Mouse (Mus musculus) gastrocnemius, adult 18-20 months (tissue): ENCODE data around the gene Sec14l4. TPM values are rescaled to one million over a fixed set of nuclear protein-coding genes. Genes with fewer than 3 reads are reported as not detected.

Experiments
- DNase-seq: peaks from one replicate; pipeline ENCODE4 v3.0.0; 2021; ENCODE audit warnings: low spot score
- total RNA-seq, 2 experiments: library from RNA; stranded (reverse); gene quantifications; 2 replicates each; pipeline ENCODE4 v1.2.3; 2021

Sec14l4 gene
- total RNA-seq, 2 experiments from 2014 or later = not detected

DNA sequence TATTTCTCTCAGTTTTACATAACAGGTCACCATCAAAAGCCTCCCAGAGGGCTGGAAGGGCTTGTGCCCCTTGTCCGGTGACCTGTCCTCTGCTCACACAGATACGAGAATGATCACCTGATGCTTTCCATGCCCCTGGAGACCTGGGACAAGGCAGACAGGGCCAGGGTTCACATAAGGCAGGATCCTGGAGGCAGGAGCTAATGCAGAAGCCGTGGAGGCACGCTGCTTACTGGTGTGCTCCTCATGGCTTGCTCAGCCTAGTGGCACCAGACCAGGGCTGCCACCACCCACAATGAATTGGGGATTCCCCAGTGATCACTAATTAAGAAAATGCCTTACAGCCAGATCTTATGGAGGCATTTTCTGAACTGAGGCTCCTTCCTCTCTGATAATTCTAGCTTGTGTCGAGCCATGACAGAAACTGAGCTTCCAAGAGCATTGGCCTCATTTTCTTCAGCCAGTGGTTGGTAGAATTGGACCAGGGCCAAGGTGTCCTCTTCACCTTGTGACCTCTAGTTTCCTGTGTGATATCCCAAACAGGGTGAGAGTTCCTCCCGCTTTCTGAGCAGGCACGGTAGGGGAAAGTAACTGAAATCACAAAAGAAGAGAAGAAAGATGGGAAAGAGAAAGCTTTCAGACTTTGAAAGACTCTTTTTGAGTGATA lies 47.1 kb downstream of the Sec14l4 start:
- DNase-seq = no peak

- DNase-seq = peak; percentile 35
Measured at GRCm38 (mm10) chr11:4080219-4080618, 49.0 kb downstream of the Sec14l4 start.

GRCm38 (mm10) chr11:4083316-4084078 lies 52.2 kb downstream of the Sec14l4 start:
- peak; percentile 65 for DNase-seq

DNA sequence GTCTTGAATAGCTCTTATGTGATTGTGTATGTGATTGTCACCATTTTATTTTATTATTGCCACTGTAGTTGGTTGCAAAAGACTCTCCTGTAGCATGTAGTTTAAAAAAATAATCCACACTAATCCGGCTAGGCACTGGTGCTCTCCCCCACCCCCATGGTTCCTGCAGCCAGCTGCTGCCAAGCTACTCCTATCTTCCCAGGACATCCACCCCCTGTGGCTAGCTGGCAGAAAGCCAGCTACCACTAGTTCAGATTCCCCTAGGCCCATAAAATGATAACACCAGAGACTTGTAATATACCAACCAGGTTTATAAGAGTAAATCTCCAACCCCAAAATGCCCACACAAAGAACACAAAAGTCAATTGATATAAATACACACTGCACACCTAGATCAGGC lies 55.0 kb downstream of the Sec14l4 start:
- DNase-seq = no peak

DNA sequence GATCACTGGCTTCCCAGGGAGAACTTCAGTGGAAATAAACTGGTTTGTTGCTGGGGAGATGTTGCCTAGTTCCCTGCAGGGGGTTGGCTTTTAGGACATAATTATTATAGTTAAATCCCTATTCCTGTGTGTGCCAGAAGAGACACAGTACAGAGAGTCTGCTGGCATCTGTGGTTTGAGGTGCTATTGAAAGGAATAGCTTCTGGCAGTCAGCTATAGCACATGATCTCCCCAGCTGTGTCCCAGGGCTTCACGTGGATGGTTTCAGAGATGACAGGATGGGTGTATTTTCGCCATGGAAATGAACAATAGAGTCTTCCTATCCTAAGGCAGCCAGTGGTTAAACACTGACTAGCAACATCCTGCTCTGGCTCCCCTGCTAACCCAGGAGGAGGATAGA lies 56.0 kb downstream of the Sec14l4 start:
- no peak for DNase-seq

DNA sequence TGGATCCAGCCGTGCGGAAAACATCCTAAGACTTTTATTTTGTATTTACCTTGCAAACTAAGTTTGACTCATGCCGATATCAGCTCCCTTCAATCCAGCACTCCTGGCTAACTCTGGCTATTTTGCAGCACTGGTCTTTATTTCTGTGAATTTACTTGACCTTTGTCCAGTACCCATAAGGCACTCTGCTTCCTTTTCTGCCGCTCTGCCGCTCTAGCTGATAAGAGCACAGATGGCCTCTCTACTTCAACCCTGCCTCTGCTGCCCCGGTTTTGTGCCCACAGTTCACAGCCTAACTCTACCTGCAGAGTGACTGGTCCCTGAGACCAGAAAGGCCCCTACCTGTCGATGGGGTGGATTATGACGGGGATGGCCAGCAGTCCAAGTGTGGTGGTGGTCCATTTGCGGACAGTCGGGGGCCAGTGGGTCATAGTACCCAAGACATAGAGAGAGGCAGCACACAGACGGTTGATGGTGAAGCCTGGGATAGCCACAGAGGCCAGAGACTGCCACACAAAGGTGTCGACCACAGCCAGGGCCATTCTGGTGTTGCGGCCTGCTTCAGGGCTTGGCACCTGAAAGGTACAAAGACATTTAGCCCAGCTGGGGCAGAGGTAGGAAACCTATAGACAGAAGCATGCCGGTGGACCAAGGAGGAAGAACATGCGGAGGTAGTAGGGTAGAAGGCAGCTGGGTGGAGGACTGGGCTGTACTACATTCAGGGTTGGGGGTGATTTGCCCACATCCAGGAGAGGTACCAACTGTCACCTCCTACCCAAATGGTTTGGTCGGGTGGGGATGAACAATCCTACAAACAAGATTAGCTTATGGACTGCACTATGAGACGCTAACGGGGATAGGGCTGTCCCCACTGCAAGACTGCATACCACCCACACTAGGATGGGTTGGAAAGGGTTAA lies 62.5 kb downstream of the Sec14l4 start:
- no peak for DNase-seq

DNA sequence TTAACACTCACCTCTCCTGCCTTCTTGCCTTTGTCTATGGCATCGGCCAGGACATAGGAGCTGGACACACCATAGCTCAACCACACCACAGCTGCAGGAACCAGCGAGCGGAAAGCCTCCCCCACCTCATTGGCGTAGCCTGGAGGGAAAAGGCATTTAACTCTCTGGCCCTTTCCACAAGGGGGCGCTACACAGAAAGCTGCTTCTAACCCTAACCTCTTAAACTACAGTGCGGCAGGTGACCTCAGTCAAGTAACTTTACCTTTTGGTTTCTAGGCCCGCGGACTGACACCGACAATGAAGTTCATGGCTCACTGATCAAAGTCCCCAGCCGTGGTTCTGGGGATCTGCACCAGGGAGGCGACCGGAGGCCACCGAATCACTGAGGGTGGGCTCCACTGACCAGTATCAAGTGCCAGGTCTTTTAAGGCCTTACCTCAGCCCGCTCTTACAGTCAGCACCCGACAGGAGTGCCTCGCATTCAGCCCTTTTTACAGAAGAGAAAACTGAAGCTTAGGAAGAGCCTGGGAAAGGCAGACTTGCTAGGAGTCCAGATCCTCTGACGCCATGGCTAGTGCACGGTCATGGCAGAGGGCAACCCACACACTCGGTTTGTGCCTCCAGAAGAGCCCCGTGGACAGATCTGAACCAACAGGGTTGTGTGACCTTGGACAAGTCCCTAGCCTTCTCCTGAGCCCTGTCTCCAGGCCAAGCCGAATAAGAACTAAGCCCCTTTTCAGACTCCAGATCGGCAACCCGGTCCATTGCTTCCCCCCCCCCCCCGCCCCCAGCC lies 63.3 kb downstream of the Sec14l4 start:
- DNase-seq = peak; percentile 68

GRCm38 (mm10) chr11:4095171-4096053 lies 64.2 kb downstream of the Sec14l4 start, which contains the start of gene Mtfp1:
Mtfp1 (minus strand) TSS chr11:4095445.
- DNase-seq = peak; percentile 60

DNA sequence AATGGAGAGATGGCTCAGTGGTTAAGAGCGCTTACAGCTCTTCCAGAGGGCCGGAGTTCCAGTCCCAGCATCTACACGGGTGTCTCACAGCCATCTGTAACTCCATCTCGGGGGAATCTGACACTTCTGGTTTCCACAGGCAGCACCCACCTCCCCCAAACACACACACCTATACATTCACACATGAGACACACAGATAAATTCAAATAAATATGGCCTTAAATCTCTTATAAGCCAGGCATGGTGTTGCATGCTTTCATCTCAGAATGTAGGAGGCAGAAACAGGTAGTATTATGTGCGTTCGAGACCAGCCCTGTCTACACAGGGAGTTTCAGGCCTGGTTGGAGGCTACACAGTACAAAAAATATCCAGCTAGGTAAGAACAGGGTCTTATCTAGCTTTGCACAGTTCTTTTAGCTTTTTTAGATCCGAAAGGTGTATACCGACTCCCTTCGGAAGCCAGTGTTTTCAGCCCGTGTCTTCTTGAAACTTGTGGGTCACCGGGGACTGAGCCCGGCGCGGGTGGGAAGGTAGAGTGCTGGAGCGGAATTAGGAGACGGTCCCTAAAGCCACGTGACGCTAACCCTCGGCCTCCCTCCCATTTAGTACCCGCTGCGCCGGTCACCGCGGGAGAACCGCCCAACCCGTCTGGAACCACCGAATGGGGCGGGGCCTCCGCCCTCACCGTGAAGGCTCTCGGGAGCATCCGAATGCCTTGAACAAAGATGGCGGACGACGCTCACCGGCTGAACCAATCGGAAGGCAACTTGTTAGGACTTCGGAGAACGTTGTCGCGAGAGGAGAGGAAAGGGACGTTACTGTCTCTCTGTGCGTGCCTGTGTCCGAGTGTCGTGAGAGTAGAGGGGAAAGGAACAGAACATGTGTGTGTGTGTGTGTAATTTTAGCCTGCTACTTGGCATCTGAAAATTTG lies 65.1 kb downstream of the Sec14l4 start:
- DNase-seq = peak; percentile 99

DNA sequence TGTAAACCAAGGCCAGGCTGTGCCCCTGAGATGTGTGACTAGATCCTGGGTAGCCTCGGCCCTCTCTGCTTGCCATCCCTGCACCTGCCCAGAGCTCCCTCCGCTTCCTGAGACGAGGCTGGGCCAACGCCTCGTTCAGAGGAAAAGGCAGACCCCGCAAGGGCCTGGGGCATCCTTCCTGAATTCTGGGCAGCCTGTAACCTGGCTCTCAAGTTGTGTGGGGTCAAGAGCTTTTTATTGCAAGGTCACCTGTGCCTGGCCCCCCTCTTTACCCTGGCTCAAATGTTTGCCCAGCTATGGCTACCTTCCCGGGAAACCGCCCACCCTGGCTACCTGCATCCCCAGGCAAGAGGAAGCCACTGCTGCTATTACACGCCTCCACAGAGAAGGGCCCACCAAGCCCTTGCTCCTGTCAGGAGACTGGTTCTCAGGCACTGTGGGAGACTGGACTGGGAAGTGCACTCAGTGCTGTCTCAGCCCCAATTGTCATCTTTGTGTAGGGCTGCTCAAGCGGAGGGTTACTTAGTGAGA lies 65.9 kb downstream of the Sec14l4 start:
- no peak for DNase-seq

Other genes with a start within 250 kb of the Sec14l4 start
- 1 to 10 TPM; 1.1 to 1.3 TPM for gene Osbp2, start 167.6 kb upstream of the Sec14l4 start, total RNA-seq
- under 1 TPM; 0.17 to 0.27 TPM for gene 4921536K21Rik, start 136.4 kb upstream of the Sec14l4 start, total RNA-seq
- 10 to 100 TPM in 1 of 2 experiments, 1 to 10 TPM in 1; 9.1 to 20.5 TPM for gene Dusp18, start 136.2 kb upstream of the Sec14l4 start, total RNA-seq
- 10 to 100 TPM; 16.5 to 30.9 TPM for gene Slc35e4, start 116.8 kb upstream of the Sec14l4 start, total RNA-seq
- gene Tcn2, start 99.3 kb upstream of the Sec14l4 start, total RNA-seq = 10 to 100 TPM; 15.8 to 17.0 TPM
- gene Pes1, start 67.5 kb upstream of the Sec14l4 start, total RNA-seq = 10 to 100 TPM; 31.0 to 31.8 TPM
- not detected for gene 4930556J24Rik, start 54.7 kb upstream of the Sec14l4 start, total RNA-seq
- gene Gal3st1, start 47.8 kb upstream of the Sec14l4 start, total RNA-seq = under 1 TPM in 1 of 2 experiments, not detected in 1; 0.12 TPM
- not detected for gene Sec14l3, start 33.4 kb downstream of the Sec14l4 start, total RNA-seq
- 10 to 100 TPM; 39.2 to 51.4 TPM for gene Mtfp1, start 64.0 kb downstream of the Sec14l4 start, total RNA-seq
- under 1 TPM; 0.09 to 0.33 TPM for gene Sec14l2, start 92.0 kb downstream of the Sec14l4 start, total RNA-seq
- 1 to 10 TPM; 3.3 to 4.5 TPM for gene Rnf215, start 103.7 kb downstream of the Sec14l4 start, total RNA-seq
- 1 to 10 TPM; 1.8 to 1.9 TPM for gene Ccdc157, start 128.8 kb downstream of the Sec14l4 start, total RNA-seq
- gene Sf3a1, start 128.9 kb downstream of the Sec14l4 start, total RNA-seq = 10 to 100 TPM; 15.0 to 18.6 TPM
- gene Tbc1d10a, start 155.3 kb downstream of the Sec14l4 start, total RNA-seq = 1 to 10 TPM; 3.5 to 3.8 TPM
- 1 to 10 TPM; 1.8 to 2.9 TPM for gene Castor1, start 186.8 kb downstream of the Sec14l4 start, total RNA-seq
- gene Osm, start 205.0 kb downstream of the Sec14l4 start, total RNA-seq = not detected
- under 1 TPM; 0.11 to 0.21 TPM for gene Lif, start 226.1 kb downstream of the Sec14l4 start, total RNA-seq